Mouse (Mus musculus) small intestine, adult 2 months (tissue): ENCODE results near the gene Susd4.

Experiments
- CTCF ChIP-seq: fragments of 200-500 bp; IDR thresholded peaks from 2 replicates; pipeline ENCODE4 v1.5.1; 2012; ENCODE audit warnings: low read depth, mild to moderate bottlenecking, control low read depth, inconsistent platforms, low read length, moderate library complexity, mixed read lengths; ENCODE audit not compliant: insufficient replicate concordance, insufficient read length; ENCODE audit errors: extremely low read depth
- POLR2A ChIP-seq: fragments of 200-500 bp; IDR thresholded peaks from 2 replicates; pipeline ENCODE4 v1.6.1; 2012; ENCODE audit warnings: low read depth, mild to moderate bottlenecking, control low read depth, inconsistent platforms, low read length, moderate library complexity

GRCm38 (mm10) chr1:182878156-182878555 is 114.5 kb downstream of the Susd4 start:
- TF ChIP-seq CTCF (no peak), POLR2A (no peak)
